Mouse (Mus musculus) intestine, postnatal 0 days (tissue): ENCODE data around the gene Cxcr5. TPM values are rescaled to one million over a fixed set of nuclear protein-coding genes. Genes with fewer than 3 reads are reported as not detected.

ENCODE experiments used
- ATAC-seq: fragments of 200-750 bp; cut with Nextera tagmentation; 2 replicates; pipeline ENCODE4 v1.8.0; 2017; ENCODE audit warnings: mild to moderate bottlenecking, moderate TSS enrichment, moderate library complexity
- H3K27ac ChIP-seq: fragments of 300-500 bp; sonication (generic); 2 replicates; pipeline ENCODE4 v1.5.1; 2014; ENCODE audit warnings: mild to moderate bottlenecking, low read depth, low read length, moderate library complexity
- H3K27me3 ChIP-seq: fragments of 300-500 bp; sonication (generic); replicated peaks from 2 replicates; pipeline ENCODE4 v1.6.1; 2014; ENCODE audit warnings: low read length, mixed read lengths; ENCODE audit not compliant: control insufficient read depth, insufficient read depth
- H3K36me3 ChIP-seq: fragments of 300-500 bp; sonication (generic); 2 replicates; pipeline ENCODE4 v1.6.1; 2014; ENCODE audit warnings: mild to moderate bottlenecking, moderate library complexity; ENCODE audit not compliant: control insufficient read depth, insufficient read depth
- H3K4me1 ChIP-seq: fragments of 300-500 bp; sonication (generic); replicated peaks from 2 replicates; pipeline ENCODE4 v1.6.1; 2014; ENCODE audit warnings: antibody characterized with exemption, low read length, mixed read lengths; ENCODE audit not compliant: control insufficient read depth, insufficient read depth
- H3K4me2 ChIP-seq: fragments of 300-500 bp; sonication (generic); replicated peaks from 2 replicates; pipeline ENCODE4 v1.6.1; 2014; ENCODE audit warnings: low read depth, mild to moderate bottlenecking, moderate library complexity
- H3K4me3 ChIP-seq: fragments of 300-500 bp; sonication (generic); 2 replicates; pipeline ENCODE4 v1.5.1; 2014; ENCODE audit warnings: low read depth, low read length
- H3K9ac ChIP-seq: fragments of 300-500 bp; sonication (generic); 2 replicates; pipeline ENCODE4 v1.6.1; 2014; ENCODE audit warnings: mild to moderate bottlenecking, low read depth, low read length
- H3K9me3 ChIP-seq: fragments of 300-500 bp; sonication (generic); 2 replicates; pipeline ENCODE4 v1.6.1; 2016; ENCODE audit warnings: mixed run types; ENCODE audit not compliant: control insufficient read depth
- CTCF ChIP-seq: sonication (generic); IDR thresholded peaks from 2 replicates; pipeline ENCODE4 v1.5.1; 2016; ENCODE audit warnings: low read depth, mild to moderate bottlenecking, control low read depth, antibody characterized with exemption, moderate library complexity
- WGBS: fragments of 180-500 bp; shearing (Covaris S2); extraction: QIAGEN DNeasy Blood & Tissue Kit; methylation state at CpG from one replicate; pipeline ENCODE4 v1.1.7; 2014; 5-methylcytosine and 5-hydroxymethylcytosine counted together
- polyA plus RNA-seq: library from polyadenylated mRNA; unstranded; fragments of >200 nt; fragmentation: Nextera tagmentation; extraction: Ambion mirVana; gene quantifications from 2 replicates; pipeline ENCODE4 v1.2.1, GENCODE M21; 2015

Cxcr5 gene
- polyA plus RNA-seq, 1 experiment from 2014 or later, result 0.25 TPM

- TF ChIP-seq CTCF, result peak; percentile 24; the same call in 1 of the 2 replicates
- WGBS, result under 1% methylated on average over 47 of the region's 65 CpGs
Observed at GRCm38 (mm10) chr9:44604290-44604778, 42.7 kb upstream of the Cxcr5 start.

GRCm38 (mm10) chr9:44603454-44604289 lies 42.0 kb upstream of the Cxcr5 start:
- Histone ChIP-seq H3K27ac (peak overlapping the region; percentile 97), H3K9ac (peak overlapping the region; percentile 91), H3K36me3 (0 out of 2 replicates have a peak, but pooled peaks cover 10% of the 10 kb centered on the region), H3K4me1 (peaks cover 4% of the 10 kb centered on the region; the same call in 1 of the 2 replicates), H3K9me3 (no peaks in the 10 kb centered on the region), H3K4me2 (peak overlapping the region; percentile 87), H3K4me3 (peak overlapping the region; percentile 68), H3K27me3 (no peaks in the 10 kb centered on the region)
- peak; percentile 55 for ATAC-seq
- no peak for TF ChIP-seq CTCF
- 0% methylated on average over 38 of the region's 38 CpGs for WGBS

More at GRCm38 (mm10) chr9:44604290-44604778, 42.7 kb upstream of the Cxcr5 start:
- Histone ChIP-seq H3K4me2 (peak overlapping the region; percentile 87), H3K9ac (peak overlapping the region; percentile 91), H3K4me3 (peak overlapping the region; percentile 68), H3K4me1 (peaks cover 4% of the 10 kb centered on the region; the same call in 1 of the 2 replicates), H3K27me3 (no peaks in the 10 kb centered on the region), H3K9me3 (no peaks in the 10 kb centered on the region), H3K27ac (peak overlapping the region; percentile 97), H3K36me3 (0 out of 2 replicates have a peak, but pooled peaks cover 10% of the 10 kb centered on the region)
- peak; percentile 77 for ATAC-seq

GRCm38 (mm10) chr9:44602766-44603165 lies 41.1 kb upstream of the Cxcr5 start:
- Histone ChIP-seq H3K36me3 (0 out of 2 replicates have a peak, but pooled peaks cover 6% of the 10 kb centered on the region), H3K9me3 (no peaks in the 10 kb centered on the region), H3K4me2 (peak overlapping the region; percentile 87), H3K9ac (peak overlapping the region; percentile 91; the same call in 1 of the 2 replicates), H3K27me3 (no peaks in the 10 kb centered on the region), H3K4me1 (peaks cover 2% of the 10 kb centered on the region; the same call in 1 of the 2 replicates), H3K4me3 (no peak overlapping the region), H3K27ac (no peak overlapping the region)
- no peak for ATAC-seq
- no peak for TF ChIP-seq CTCF
- WGBS, result 67% methylated on average over 6 of the region's 6 CpGs

GRCm38 (mm10) chr9:44600801-44601200 lies 39.1 kb upstream of the Cxcr5 start:
- H3K4me1 ChIP-seq, result no peaks in the 10 kb centered on the region; the same call in 1 of the 2 replicates
- no peak for TF ChIP-seq CTCF
- 0 out of 2 replicates have a peak, but pooled peaks cover 4% of the 10 kb centered on the region for H3K36me3 ChIP-seq
- no peaks in the 10 kb centered on the region for H3K27me3 ChIP-seq
- H3K9ac ChIP-seq, result no peak overlapping the region
- H3K27ac ChIP-seq, result no peak overlapping the region
- no peak overlapping the region for H3K4me3 ChIP-seq
- no peaks in the 10 kb centered on the region for H3K9me3 ChIP-seq
- WGBS, result 86% methylated on average over 6 of the region's 6 CpGs
- no peak for ATAC-seq
- H3K4me2 ChIP-seq, result no peak overlapping the region

GRCm38 (mm10) chr9:44599616-44600015 lies 37.9 kb upstream of the Cxcr5 start:
- ATAC-seq, result no peak
- Histone ChIP-seq H3K4me3 (no peak overlapping the region), H3K9me3 (no peaks in the 10 kb centered on the region), H3K4me1 (no peaks in the 10 kb centered on the region; the same call in 1 of the 2 replicates), H3K27ac (no peak overlapping the region), H3K4me2 (peak overlapping the region; percentile 58), H3K36me3 (0 out of 2 replicates have a peak, but pooled peaks cover 4% of the 10 kb centered on the region), H3K27me3 (no peaks in the 10 kb centered on the region), H3K9ac (no peak overlapping the region)
- no peak for TF ChIP-seq CTCF
- 13% methylated on average over 4 of the region's 6 CpGs for WGBS

GRCm38 (mm10) chr9:44598899-44599495 lies 37.3 kb upstream of the Cxcr5 start:
- peak overlapping the region; percentile 58 for H3K4me2 ChIP-seq
- ATAC-seq, result peak; percentile 40; the same call in 1 of the 2 replicates
- H3K27ac ChIP-seq, result no peak overlapping the region
- TF ChIP-seq CTCF, result no peak
- peak overlapping the region; percentile 17; the same call in 1 of the 2 replicates for H3K4me3 ChIP-seq
- no peaks in the 10 kb centered on the region; the same call in 1 of the 2 replicates for H3K4me1 ChIP-seq
- no peaks in the 10 kb centered on the region for H3K9me3 ChIP-seq
- WGBS, result 8% methylated on average over 18 of the region's 18 CpGs
- no peaks in the 10 kb centered on the region for H3K27me3 ChIP-seq
- H3K36me3 ChIP-seq, result 0 out of 2 replicates have a peak, but pooled peaks cover 4% of the 10 kb centered on the region
- no peak overlapping the region for H3K9ac ChIP-seq
